Mouse (Mus musculus): ENCODE data around the gene Nfatc2ip. TPM values are rescaled to one million over a fixed set of nuclear protein-coding genes. Genes with fewer than 3 reads are reported as not detected.
A peak's percentile ranks its signal among the peaks of the same experiment; 100 is the strongest.

Nfatc2ip gene
- polyA plus RNA-seq, 1 experiment from 2014 or later, result 2.2 TPM

DNA sequence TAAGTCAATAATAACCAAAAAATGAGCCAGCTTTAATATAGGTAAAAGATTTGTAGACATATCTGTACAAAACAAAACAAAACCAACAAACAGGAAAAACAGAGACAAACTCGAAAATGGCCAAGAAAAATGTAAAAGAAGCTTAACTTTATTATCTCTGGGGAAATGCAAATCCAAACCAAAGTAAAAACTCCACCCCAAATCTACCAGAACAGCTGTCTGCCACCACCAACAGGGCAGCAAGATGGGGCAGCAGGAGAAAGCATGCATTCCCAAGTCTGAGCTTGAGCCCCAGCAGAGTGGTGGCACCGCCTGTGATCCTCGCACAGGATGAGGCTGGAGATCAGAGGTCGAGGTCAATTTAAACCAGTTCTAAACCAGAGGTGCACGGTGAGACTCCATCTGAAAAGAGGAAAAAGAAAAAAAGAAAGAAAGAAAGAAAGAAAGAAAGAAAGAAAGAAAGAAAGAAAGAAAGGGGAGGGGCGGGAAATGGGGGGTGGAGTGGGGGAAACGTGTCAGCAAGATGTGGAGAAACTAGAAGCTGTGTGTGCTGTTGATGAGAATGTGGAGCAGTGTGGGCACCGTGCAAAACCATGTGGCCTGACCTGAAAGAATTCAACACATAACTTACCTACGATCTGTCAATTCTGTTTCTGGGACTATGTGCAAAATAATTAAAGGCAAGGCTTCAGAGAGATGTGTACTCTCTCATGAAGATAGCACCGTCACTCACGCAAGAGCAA lies 43.1 kb downstream of the Nfatc2ip start:
- Histone ChIP-seq H3K27ac (no peak overlapping the region), H3K27me3 (no peaks in the 10 kb centered on the region), H3K36me3 (no peaks in the 10 kb centered on the region), H3K9me3 (no peaks in the 10 kb centered on the region), H3K4me3 (no peak overlapping the region), H3K9ac (no peak overlapping the region), H3K4me2 (no peak overlapping the region), H3K4me1 (no peaks in the 10 kb centered on the region)
- no peak for ATAC-seq (ENCODE audit: insufficient number of reproducible peaks, low FRiP score, low TSS enrichment, low read depth)
- 60% methylated on average over 11 of the region's 11 CpGs for WGBS

DNA sequence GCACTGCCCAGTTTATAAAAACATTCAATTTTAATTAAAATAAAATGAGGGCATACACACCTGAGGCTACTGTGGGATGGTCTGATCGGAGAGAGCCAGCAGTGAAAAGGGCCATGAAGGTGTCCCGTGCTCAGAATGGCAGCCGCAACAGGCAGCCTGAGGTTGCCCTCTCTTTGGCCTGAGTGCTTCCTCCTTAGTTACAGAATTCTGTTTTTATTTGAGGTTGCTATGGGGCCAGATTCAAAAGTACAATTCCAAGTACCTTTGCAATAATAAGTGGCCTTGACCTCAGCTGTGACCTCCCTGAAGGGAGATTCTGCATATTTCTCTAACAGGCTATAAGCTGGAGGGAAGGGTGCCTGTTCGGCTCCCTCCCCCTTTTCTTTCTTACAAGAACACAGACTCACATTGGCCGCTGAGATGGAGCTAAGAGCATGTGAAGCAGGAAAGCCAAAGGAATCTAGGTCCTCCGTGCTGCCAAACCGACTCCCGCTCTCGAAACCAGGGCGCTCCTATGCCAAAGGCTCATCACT lies 45.1 kb downstream of the Nfatc2ip start:
- Histone ChIP-seq H3K4me1 (no peaks in the 10 kb centered on the region), H3K27me3 (no peaks in the 10 kb centered on the region), H3K27ac (no peak overlapping the region), H3K36me3 (no peaks in the 10 kb centered on the region), H3K4me2 (no peak overlapping the region), H3K9ac (no peak overlapping the region), H3K9me3 (no peaks in the 10 kb centered on the region), H3K4me3 (no peak overlapping the region)
- WGBS, result 55% methylated on average over 10 of the region's 10 CpGs
- ATAC-seq (ENCODE audit: insufficient number of reproducible peaks, low FRiP score, low TSS enrichment, low read depth), result no peak

DNA sequence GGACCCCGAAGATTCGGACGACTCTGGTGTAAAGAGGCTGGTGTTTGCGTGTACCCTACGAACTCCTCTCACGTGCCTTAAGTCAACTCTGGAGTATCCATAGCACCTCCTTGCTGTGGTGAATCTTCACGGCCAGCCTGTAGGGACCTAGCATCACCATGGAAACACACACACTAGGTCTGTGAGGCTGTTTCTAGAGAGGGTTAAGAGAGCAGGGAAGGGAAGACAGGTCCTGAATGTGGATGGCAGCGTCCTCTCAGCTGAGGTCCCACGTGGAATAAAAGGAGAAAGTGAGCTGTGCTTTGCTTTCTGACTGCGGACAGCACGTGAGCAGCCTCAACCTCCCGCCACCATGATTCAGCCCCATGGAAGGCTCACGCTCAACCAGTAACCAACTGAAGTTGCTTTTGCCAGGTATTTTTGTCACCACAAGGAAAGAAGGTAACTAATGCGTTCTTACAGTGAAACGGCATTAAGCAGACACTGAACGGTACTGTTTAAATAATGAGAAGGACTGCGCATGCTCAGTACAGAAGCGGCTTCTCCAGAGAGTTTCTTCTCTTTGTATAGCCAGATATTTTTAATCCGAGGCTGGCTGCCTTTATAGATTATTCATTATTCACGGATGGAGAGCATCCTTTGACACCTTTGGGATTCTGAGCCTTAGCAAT lies 45.7 kb downstream of the Nfatc2ip start:
- no peak overlapping the region for H3K4me3 ChIP-seq
- WGBS, result 65% methylated on average over 20 of the region's 20 CpGs

GRCm38 (mm10) chr7:126348293-126348692 lies 48.2 kb downstream of the Nfatc2ip start:
- Histone ChIP-seq H3K27me3 (no peaks in the 10 kb centered on the region), H3K27ac (no peak overlapping the region), H3K36me3 (no peaks in the 10 kb centered on the region), H3K4me2 (no peak overlapping the region), H3K4me3 (no peak overlapping the region), H3K9ac (no peak overlapping the region), H3K9me3 (no peaks in the 10 kb centered on the region), H3K4me1 (peaks cover 6% of the 10 kb centered on the region)
- ATAC-seq (ENCODE audit: insufficient number of reproducible peaks, low FRiP score, low TSS enrichment, low read depth), result 0 out of 2 replicates have a peak, but pooled peaks have one; percentile 30
- WGBS, result 60% methylated on average over 8 of the region's 8 CpGs

More for the DNA sequence above, 45.7 kb downstream of the Nfatc2ip start:
- H3K27me3 ChIP-seq, result no peaks in the 10 kb centered on the region
- no peaks in the 10 kb centered on the region for H3K36me3 ChIP-seq
- no peak for ATAC-seq (ENCODE audit: insufficient number of reproducible peaks, low FRiP score, low TSS enrichment, low read depth)
- no peak overlapping the region for H3K4me2 ChIP-seq
- no peak overlapping the region for H3K9ac ChIP-seq
- H3K4me1 ChIP-seq, result no peaks in the 10 kb centered on the region
- H3K9me3 ChIP-seq, result no peaks in the 10 kb centered on the region
- H3K27ac ChIP-seq, result no peak overlapping the region

DNA sequence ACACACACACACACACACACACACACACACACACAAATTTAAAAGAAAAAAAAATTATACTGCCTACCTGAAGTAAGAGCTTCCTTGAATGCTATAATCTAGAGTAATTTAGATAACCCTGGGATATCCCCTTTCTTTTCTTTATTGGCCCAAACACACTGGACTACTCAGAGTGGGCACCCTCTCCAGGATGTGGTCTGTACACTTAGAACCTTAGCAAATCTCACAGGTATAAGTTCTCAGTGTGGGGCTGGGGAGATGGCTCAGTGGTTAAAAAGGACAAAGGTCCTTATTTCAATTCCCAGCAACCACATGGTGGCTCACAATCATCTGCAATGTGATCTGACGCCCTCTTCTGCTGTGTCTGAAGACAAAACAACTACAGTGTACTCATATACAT lies 49.4 kb downstream of the Nfatc2ip start:
- no peak overlapping the region for H3K4me2 ChIP-seq
- no peak overlapping the region for H3K4me3 ChIP-seq
- no peaks in the 10 kb centered on the region for H3K36me3 ChIP-seq
- ATAC-seq (ENCODE audit: insufficient number of reproducible peaks, low FRiP score, low TSS enrichment, low read depth), result no peak
- H3K4me1 ChIP-seq, result peaks cover 6% of the 10 kb centered on the region
- no peak overlapping the region for H3K27ac ChIP-seq
- no peaks in the 10 kb centered on the region for H3K27me3 ChIP-seq
- H3K9me3 ChIP-seq, result no peaks in the 10 kb centered on the region
- no peak overlapping the region for H3K9ac ChIP-seq
- WGBS, result 45% methylated on average over 1 of the region's 1 CpGs

DNA sequence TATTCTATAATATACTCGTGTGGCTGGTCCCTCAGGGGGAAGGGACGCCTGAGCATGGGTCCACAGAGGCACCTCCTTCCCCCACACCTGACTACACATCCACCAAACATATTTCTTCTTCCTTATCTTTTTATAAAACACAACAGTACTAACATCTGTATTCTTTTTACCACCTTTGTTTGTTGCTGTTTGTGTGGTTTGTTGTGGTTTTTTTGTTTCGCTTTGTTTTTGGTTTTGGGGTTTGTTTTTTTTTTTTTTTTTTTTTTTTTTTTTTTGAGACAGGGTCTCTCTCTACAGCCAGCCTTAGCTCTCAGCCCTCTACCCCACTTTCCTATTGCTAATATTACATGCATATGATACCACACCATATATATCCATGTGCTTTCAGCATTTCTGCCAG lies 50.6 kb downstream of the Nfatc2ip start:
- Histone ChIP-seq H3K27me3 (no peaks in the 10 kb centered on the region), H3K27ac (no peak overlapping the region), H3K4me3 (no peak overlapping the region), H3K9ac (no peak overlapping the region), H3K9me3 (no peaks in the 10 kb centered on the region), H3K4me1 (peaks cover 6% of the 10 kb centered on the region), H3K36me3 (no peaks in the 10 kb centered on the region), H3K4me2 (no peak overlapping the region)
- WGBS, result 50% methylated on average over 3 of the region's 3 CpGs
- ATAC-seq (ENCODE audit: insufficient number of reproducible peaks, low FRiP score, low TSS enrichment, low read depth), result no peak

- no peak overlapping the region for H3K27ac ChIP-seq
- peaks cover 6% of the 10 kb centered on the region for H3K4me1 ChIP-seq
- 65% methylated on average over 3 of the region's 3 CpGs for WGBS
- no peak overlapping the region for H3K4me2 ChIP-seq
- no peak overlapping the region for H3K9ac ChIP-seq
- ATAC-seq (ENCODE audit: insufficient number of reproducible peaks, low FRiP score, low TSS enrichment, low read depth), result no peak
- H3K36me3 ChIP-seq, result no peaks in the 10 kb centered on the region
- H3K27me3 ChIP-seq, result no peaks in the 10 kb centered on the region
- H3K4me3 ChIP-seq, result no peak overlapping the region
- H3K9me3 ChIP-seq, result no peaks in the 10 kb centered on the region
Observed at GRCm38 (mm10) chr7:126345557-126345956, 51.0 kb downstream of the Nfatc2ip start.

- H3K36me3 ChIP-seq, result no peaks in the 10 kb centered on the region
- no peaks in the 10 kb centered on the region for H3K27me3 ChIP-seq
- no peak overlapping the region for H3K27ac ChIP-seq
- peaks cover 18% of the 10 kb centered on the region for H3K4me1 ChIP-seq
- H3K9me3 ChIP-seq, result no peaks in the 10 kb centered on the region
- WGBS, result 40% methylated on average over 6 of the region's 6 CpGs
- no peak overlapping the region for H3K4me2 ChIP-seq
- no peak overlapping the region for H3K9ac ChIP-seq
- no peak for ATAC-seq (ENCODE audit: insufficient number of reproducible peaks, low FRiP score, low TSS enrichment, low read depth)
- H3K4me3 ChIP-seq, result no peak overlapping the region
Observed at GRCm38 (mm10) chr7:126340896-126341295, 55.6 kb downstream of the Nfatc2ip start.

DNA sequence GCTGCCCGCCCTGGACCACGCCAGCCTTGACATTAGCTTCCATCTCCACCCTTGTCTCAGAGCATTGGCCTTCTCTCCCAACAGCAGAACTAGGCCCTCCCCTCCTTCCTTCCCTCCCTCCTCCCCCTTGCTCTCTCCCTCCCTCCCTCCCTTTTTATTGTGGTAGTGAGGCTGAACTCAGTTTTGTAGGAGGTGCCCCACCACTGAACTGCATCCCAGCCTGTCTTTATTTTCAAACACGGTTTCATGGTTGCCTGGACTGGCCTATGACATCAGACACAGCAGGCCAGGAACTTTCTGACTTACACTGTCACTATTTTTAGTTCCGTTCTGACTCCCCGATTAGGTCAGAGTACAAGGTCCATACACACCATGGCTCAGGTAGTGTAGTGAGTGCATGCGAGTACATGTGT lies 56.3 kb downstream of the Nfatc2ip start:
- 63% methylated on average over 6 of the region's 6 CpGs for WGBS
- Histone ChIP-seq H3K9me3 (no peaks in the 10 kb centered on the region; the same call in 1 of the 2 replicates), H3K36me3 (no peaks in the 10 kb centered on the region), H3K27ac (no peak overlapping the region), H3K4me1 (peaks cover 18% of the 10 kb centered on the region), H3K4me2 (no peak overlapping the region), H3K4me3 (no peak overlapping the region), H3K27me3 (no peaks in the 10 kb centered on the region), H3K9ac (no peak overlapping the region)
- no peak for ATAC-seq (ENCODE audit: insufficient number of reproducible peaks, low FRiP score, low TSS enrichment, low read depth)

GRCm38 (mm10) chr7:126339521-126339971 lies 57.0 kb downstream of the Nfatc2ip start:
- WGBS, result 51% methylated on average over 8 of the region's 8 CpGs
- H3K4me2 ChIP-seq, result no peak overlapping the region
- H3K36me3 ChIP-seq, result no peaks in the 10 kb centered on the region
- H3K27me3 ChIP-seq, result no peaks in the 10 kb centered on the region
- ATAC-seq (ENCODE audit: insufficient number of reproducible peaks, low FRiP score, low TSS enrichment, low read depth), result no peak
- H3K9ac ChIP-seq, result no peak overlapping the region
- no peaks in the 10 kb centered on the region; the same call in 1 of the 2 replicates for H3K9me3 ChIP-seq
- no peak overlapping the region for H3K27ac ChIP-seq
- no peak overlapping the region for H3K4me3 ChIP-seq
- peaks cover 11% of the 10 kb centered on the region for H3K4me1 ChIP-seq

DNA sequence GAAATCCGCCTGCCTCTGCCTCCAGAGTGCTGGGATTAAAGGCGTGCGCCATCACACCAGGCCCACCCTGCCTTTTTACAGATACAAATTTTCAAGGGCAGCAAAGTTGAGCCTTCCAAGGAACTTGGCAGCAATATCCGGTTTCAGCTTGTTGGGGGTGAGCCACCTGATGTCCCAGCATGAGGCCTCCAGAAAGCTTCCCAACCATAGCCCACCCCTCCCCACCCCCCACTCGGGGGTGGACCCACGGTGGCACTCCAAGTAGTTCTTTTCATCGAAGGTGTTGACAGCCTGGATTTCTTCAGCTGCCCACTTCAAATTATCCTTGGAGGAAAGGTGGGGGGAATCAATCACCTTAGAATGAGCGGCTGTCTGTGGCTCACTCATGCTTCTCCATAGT lies 57.6 kb downstream of the Nfatc2ip start:
- Histone ChIP-seq H3K27me3 (no peaks in the 10 kb centered on the region), H3K27ac (no peak overlapping the region), H3K4me1 (peaks cover 11% of the 10 kb centered on the region), H3K4me3 (no peak overlapping the region), H3K9me3 (no peaks in the 10 kb centered on the region; the same call in 1 of the 2 replicates), H3K9ac (no peak overlapping the region), H3K4me2 (no peak overlapping the region), H3K36me3 (no peaks in the 10 kb centered on the region)
- ATAC-seq (ENCODE audit: insufficient number of reproducible peaks, low FRiP score, low TSS enrichment, low read depth), result no peak
- 74% methylated on average over 8 of the region's 8 CpGs for WGBS

- Histone ChIP-seq H3K27me3 (no peaks in the 10 kb centered on the region), H3K36me3 (no peaks in the 10 kb centered on the region), H3K9ac (no peak overlapping the region), H3K4me1 (peaks cover 11% of the 10 kb centered on the region), H3K4me2 (no peak overlapping the region), H3K27ac (no peak overlapping the region), H3K4me3 (no peak overlapping the region), H3K9me3 (no peaks in the 10 kb centered on the region; the same call in 1 of the 2 replicates)
- no peak for ATAC-seq (ENCODE audit: insufficient number of reproducible peaks, low FRiP score, low TSS enrichment, low read depth)
- WGBS, result 96% methylated on average over 1 of the region's 1 CpGs
Observed at GRCm38 (mm10) chr7:126335556-126335955, 61.0 kb downstream of the Nfatc2ip start.

Measured in limb, embryonic 15.5 days (tissue).